18 mouse cellular contexts compared by ENCODE assay signal in the genomic region with DNA sequence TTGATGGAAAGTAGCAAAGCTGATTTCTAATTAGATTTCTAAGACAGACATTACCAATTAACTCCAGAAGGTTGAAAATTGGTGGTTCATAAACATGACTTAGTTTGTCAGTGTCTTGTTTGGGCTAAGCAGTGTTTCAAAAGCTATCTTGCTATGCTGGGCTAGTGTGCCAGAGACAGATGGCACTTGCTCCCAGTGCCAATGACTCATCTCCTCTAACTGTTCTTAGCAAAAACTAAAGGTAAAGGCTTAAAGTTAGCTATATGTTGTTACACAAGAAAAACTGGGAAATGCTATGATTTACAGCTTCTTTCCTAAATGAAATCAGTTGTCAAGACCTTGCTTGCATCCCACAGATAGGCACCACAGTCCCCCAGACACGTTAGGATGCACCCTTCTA.
"Had no signal": no experiment of that assay in that cellular context is flagged by ENCODE, and none has a peak within 500 bp of the region (broad histone marks: within the 10 kb centered on the region; RNA-seq: fewer than 3 reads in every experiment).

No protein-coding gene starts in this region.

- H3K27me3 ChIP-seq: liver, embryonic 13.5 days; neural tube, embryonic 12.5 days; neural tube, embryonic 15.5 days; stomach, embryonic 15.5 days had no signal

- H3K36me3 ChIP-seq: liver, embryonic 13.5 days; neural tube, embryonic 12.5 days; neural tube, embryonic 15.5 days; stomach, embryonic 15.5 days had no signal

- DNase-seq: kidney, adult 11 months; kidney, adult 8-10 months; kidney, postnatal 14 days; kidney, postnatal 4 days; layer of hippocampus, postnatal 36 days; liver, embryonic 13.5 days; lung, adult 2 months; lung, postnatal 14 days; lung, postnatal 4 days; midbrain, embryonic 14.5 days; spleen, adult 18-20 months; thymus, adult 18-20 months; thymus, postnatal 4 days had no signal

- H3K9me3 ChIP-seq: liver, embryonic 13.5 days; neural tube, embryonic 12.5 days; neural tube, embryonic 15.5 days; stomach, embryonic 15.5 days had no signal

- H3K9ac ChIP-seq: liver, embryonic 13.5 days; neural tube, embryonic 12.5 days; neural tube, embryonic 15.5 days; stomach, embryonic 15.5 days had no signal

- H3K4me3 ChIP-seq: left cerebral cortex, adult 2 months; liver, embryonic 13.5 days; neural tube, embryonic 12.5 days; neural tube, embryonic 15.5 days; stomach, embryonic 15.5 days had no signal

- H3K4me2 ChIP-seq: liver, embryonic 13.5 days; midbrain, embryonic 11.5 days; neural tube, embryonic 12.5 days; neural tube, embryonic 15.5 days; stomach, embryonic 15.5 days had no signal

- H3K4me1 ChIP-seq: liver, embryonic 13.5 days; neural tube, embryonic 12.5 days; neural tube, embryonic 15.5 days; stomach, embryonic 15.5 days had no signal

- H3K27ac ChIP-seq: left cerebral cortex, adult 2 months; liver, embryonic 13.5 days; neural tube, embryonic 12.5 days; neural tube, embryonic 15.5 days; stomach, embryonic 15.5 days had no signal
